Mouse (Mus musculus) thymus, postnatal 25 days (tissue): Measurements from ENCODE around the gene Olfr599.
"Not testable (repeated sequence)": the region's sequence is repeated elsewhere in the genome, so short reads cannot be mapped to it uniquely, and the experiment has no call there.

Experiments used
- DNase-seq: peaks from one replicate; pipeline ENCODE4 v3.0.0; 2022

The Olfr599 gene

GRCm38 (mm10) chr7:103335617-103336016, at the start of gene Olfr599:
TSS of gene Olfr599 (plus strand) at chr7:103335917.
- DNase-seq = no peak

GRCm38 (mm10) chr7:103305348-103305747, 30.4 kb upstream of the Olfr599 start, which contains the start of gene Olfr596:
TSS of gene Olfr596 (plus strand) at chr7:103305648.
- DNase-seq = not testable (repeated sequence)

DNA sequence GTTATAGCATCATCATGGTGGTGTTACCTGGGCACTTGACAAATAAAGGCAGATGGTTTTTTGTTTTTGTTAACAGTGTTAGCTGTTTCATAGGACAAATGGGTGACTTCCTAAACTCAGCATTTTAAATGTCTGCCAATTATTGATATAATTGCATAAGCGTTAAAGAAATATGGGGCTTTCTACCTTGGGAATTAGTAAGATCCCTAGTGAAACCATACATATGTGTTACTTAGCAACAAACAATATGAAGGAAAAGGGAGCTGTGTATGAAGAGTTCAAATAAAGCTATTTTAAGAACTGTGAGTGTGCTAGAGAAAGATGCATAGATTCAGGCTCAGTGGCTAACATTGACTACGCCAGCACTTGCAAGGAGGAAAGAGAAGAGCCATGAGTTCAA, 19.7 kb upstream of the Olfr599 start, which contains the start of gene Olfr597:
Gene Olfr597, plus strand, starts transcription at position 301 of the 400 bp plus-strand sequence.
- DNase-seq = not testable (repeated sequence)

DNA sequence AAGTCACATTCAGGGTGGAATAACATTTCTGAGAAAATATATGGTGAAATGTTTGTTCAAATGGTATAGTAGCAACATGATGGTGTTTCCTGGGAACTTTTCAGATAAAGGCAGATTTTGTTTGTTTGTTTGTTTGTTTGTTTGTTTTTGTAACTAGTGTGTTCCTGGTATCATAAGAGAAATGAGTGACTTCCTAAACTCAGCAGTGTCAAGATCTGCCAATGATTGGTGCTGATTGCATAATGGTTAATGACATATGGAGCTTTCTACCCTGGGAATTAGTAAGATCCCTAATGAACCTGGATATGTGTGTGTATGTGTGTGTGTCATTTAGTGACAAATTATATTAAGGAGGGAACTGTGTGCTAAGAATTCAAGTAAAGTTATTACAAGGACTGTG, 12.4 kb upstream of the Olfr599 start, which contains the start of gene Olfr598:
Gene Olfr598, plus strand, starts transcription at position 301 of the 400 bp plus-strand sequence.
- no peak for DNase-seq

GRCm38 (mm10) chr7:103349569-103349968, 13.9 kb downstream of the Olfr599 start, which contains the start of gene Olfr600:
TSS of gene Olfr600 (minus strand) at chr7:103349669.
- DNase-seq = no peak

DNA sequence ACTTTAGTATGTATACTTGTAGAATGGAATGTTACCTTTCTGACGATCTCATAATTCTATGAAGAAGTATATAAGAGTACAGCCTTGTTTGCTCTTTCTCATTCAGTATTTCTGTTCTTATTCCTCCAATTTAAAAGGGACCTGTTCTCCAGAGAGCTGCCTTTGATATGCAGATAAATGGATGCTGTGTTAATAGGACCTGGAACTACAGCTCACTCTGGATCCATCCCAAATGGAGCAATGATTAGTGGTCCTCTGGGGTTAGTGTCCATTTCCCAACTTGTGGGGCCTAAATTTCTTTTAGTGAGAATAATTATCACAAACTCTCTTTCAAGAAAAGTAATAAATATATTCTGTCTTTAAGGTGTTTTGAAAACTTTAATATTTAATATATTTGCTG, 26.8 kb downstream of the Olfr599 start, which contains the start of gene Olfr601:
Gene Olfr601, minus strand, starts transcription at position 101 of the 400 bp plus-strand sequence.
- DNase-seq = no peak

DNA sequence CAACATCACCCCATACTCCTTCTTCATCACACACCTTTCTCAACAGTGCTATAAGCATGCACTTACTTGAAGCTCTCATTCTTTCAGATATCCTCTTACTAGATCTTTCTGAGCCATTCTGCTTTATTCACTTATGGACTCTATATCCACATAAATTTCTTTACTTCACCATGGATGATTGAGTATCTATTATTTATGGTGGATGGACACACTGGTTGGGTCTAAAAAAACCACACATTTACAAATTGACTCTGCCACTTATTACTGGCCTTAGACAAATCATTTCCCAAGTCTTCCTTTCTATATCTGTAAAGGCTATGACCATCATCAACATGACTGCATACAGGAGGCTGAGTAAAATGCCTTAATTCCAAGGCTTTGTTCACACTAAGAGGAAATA, 50.4 kb downstream of the Olfr599 start, which contains the start of gene Olfr603:
Gene Olfr603, minus strand, starts transcription at position 101 of the 400 bp plus-strand sequence.
- DNase-seq = no peak
